In genomic region chr10:23430376-23430775, GRCm38 (mm10) we compare ENCODE assay signal across 27 mouse cellular contexts.
"Had no signal": no experiment of that assay in that cellular context is flagged by ENCODE, and none has a peak within 500 bp of the region (broad histone marks: within the 10 kb centered on the region; RNA-seq: fewer than 3 reads in every experiment).

No protein-coding gene starts in this region.

- H3K27ac ChIP-seq: gastrocnemius, adult 2 months; heart, embryonic 10.5 days; hindbrain, embryonic 10.5 days; hindbrain, embryonic 12.5 days; hindbrain, embryonic 14.5 days; intestine, embryonic 15.5 days; layer of hippocampus, adult 2 months; left cerebral cortex, adult 2 months; limb, embryonic 10.5 days; limb, embryonic 12.5 days; liver, embryonic 13.5 days; liver, embryonic 15.5 days had no signal

- H3K4me2 ChIP-seq: heart, embryonic 12.5 days; hindbrain, embryonic 12.5 days; hindbrain, embryonic 14.5 days; intestine, embryonic 15.5 days; limb, embryonic 12.5 days; liver, embryonic 11.5 days; liver, embryonic 13.5 days; liver, embryonic 15.5 days had no signal

- DNase-seq: gastrocnemius, adult 2 months; gastrocnemius, postnatal 10 days; gastrocnemius, postnatal 25 days; heart, adult 18-20 months; heart, postnatal 10 days; heart, postnatal 4 days; kidney, adult 18-20 months; kidney, adult 8-10 months; kidney, postnatal 14 days; kidney, postnatal 36 days; liver; liver, embryonic 13.5 days had no signal

- H3K9ac ChIP-seq: heart, embryonic 12.5 days; hindbrain, embryonic 12.5 days; hindbrain, embryonic 14.5 days; intestine, embryonic 15.5 days; limb, embryonic 12.5 days; liver, embryonic 13.5 days; liver, embryonic 15.5 days had no signal

- ATAC-seq: hindbrain, embryonic 16.5 days; inflammation-experienced regulatory T-cells, adult 6 months; intestine, embryonic 15.5 days; intestine, postnatal 0 days had no signal

- H3K4me1 ChIP-seq: heart, embryonic 10.5 days; heart, embryonic 12.5 days; hindbrain, embryonic 10.5 days; hindbrain, embryonic 12.5 days; intestine, embryonic 15.5 days; limb, embryonic 10.5 days; limb, embryonic 12.5 days; liver, embryonic 13.5 days; liver, embryonic 15.5 days had no signal

- H3K36me3 ChIP-seq: heart, embryonic 10.5 days; heart, embryonic 12.5 days; hindbrain, embryonic 10.5 days; hindbrain, embryonic 12.5 days; intestine, embryonic 15.5 days; limb, embryonic 10.5 days; limb, embryonic 12.5 days; liver, embryonic 13.5 days; liver, embryonic 15.5 days had no signal

- H3K9me3 ChIP-seq: heart, embryonic 10.5 days; heart, embryonic 12.5 days; hindbrain, embryonic 10.5 days; hindbrain, embryonic 12.5 days; intestine, embryonic 15.5 days; limb, embryonic 10.5 days; limb, embryonic 12.5 days; liver, embryonic 13.5 days; liver, embryonic 15.5 days had no signal

- H3K4me3 ChIP-seq: gastrocnemius, adult 2 months; heart, embryonic 10.5 days; heart, embryonic 12.5 days; hindbrain, embryonic 10.5 days; hindbrain, embryonic 12.5 days; intestine, embryonic 15.5 days; layer of hippocampus, adult 2 months; left cerebral cortex, adult 2 months; limb, embryonic 10.5 days; limb, embryonic 12.5 days; liver, embryonic 13.5 days; liver, embryonic 15.5 days had no signal

- H3K27me3 ChIP-seq: heart, embryonic 12.5 days; hindbrain, embryonic 12.5 days; intestine, embryonic 15.5 days; limb, embryonic 12.5 days; liver, embryonic 13.5 days; liver, embryonic 15.5 days had no signal
